Mouse (Mus musculus): Measurements from ENCODE around the gene As3mt.

- TF ChIP-seq POLR2A (IDR thresholded peaks at IDR 0.05; ENCODE audit: insufficient read length, low read depth) = peak; percentile 68
- TF ChIP-seq MYOD1 (IDR thresholded peaks at IDR 0.05; ENCODE audit: control insufficient read depth in 1 of 3, insufficient read length in 2 of 3, low read depth in 2 of 3) = no peak
- no peak for TF ChIP-seq TCF12 (IDR thresholded peaks at IDR 0.05; ENCODE audit: insufficient read depth, poor library complexity, severe bottlenecking)
- no peak for TF ChIP-seq MYOG (IDR thresholded peaks at IDR 0.05; ENCODE audit: control insufficient read depth in 1 of 3, insufficient read depth in 1 of 3, insufficient read length in 2 of 3, low read depth in 2 of 3)
- no peak for TF ChIP-seq CEBPB (IDR thresholded peaks at IDR 0.05; ENCODE audit: insufficient read depth, poor library complexity, severe bottlenecking)
- TF ChIP-seq E2F4 (IDR thresholded peaks at IDR 0.05; ENCODE audit: insufficient read depth) = no peak
- TF ChIP-seq SRF (IDR thresholded peaks at IDR 0.05; ENCODE audit: control insufficient read depth, insufficient read length, low read depth) = no peak
- TF ChIP-seq MAX (IDR thresholded peaks at IDR 0.05; ENCODE audit: low read depth) = no peak
- peak; percentile 66 for TF ChIP-seq POLR2AphosphoS2 (IDR thresholded peaks at IDR 0.05; ENCODE audit: insufficient read length, low read depth)
- no peak for TF ChIP-seq USF1 (IDR thresholded peaks at IDR 0.05; ENCODE audit: low read depth)
- no peak for TF ChIP-seq REST (IDR thresholded peaks at IDR 0.05; ENCODE audit: insufficient read depth, insufficient read length)
These were observed 17.5 kb upstream of the As3mt start, which contains the start of gene Borcs7 for GRCm38 (mm10) chr19:46689460-46690372.

Measured in myocyte (in vitro differentiated cells).